24 mouse cellular contexts compared by ENCODE assay signal in genomic region chr10:80925472-80925871, GRCm38 (mm10). TPM values are rescaled to one million over a fixed set of nuclear protein-coding genes. Genes with fewer than 3 reads are reported as not detected.
A peak's percentile ranks its signal among the peaks of the same experiment; 100 is the strongest.
DNase-seq lines count a peak whose midpoint lies in the region; ATAC-seq lines count a peak whose summit lies in the region.
"Had no signal": no experiment of that assay in that cellular context is flagged by ENCODE, and none has a peak within 500 bp of the region (broad histone marks: within the 10 kb centered on the region; RNA-seq: fewer than 3 reads in every experiment).

No protein-coding gene starts in this region.

- ATAC-seq in granulocyte monocyte progenitor cell, adult 5-6 weeks (replicated peaks; ENCODE audit: poor library complexity, severe bottlenecking): no peak
- ATAC-seq: activated CD4-positive, CD25-positive, alpha-beta regulatory T cell, adult 4 months; forebrain, embryonic 14.5 days; forebrain, postnatal 0 days; hindbrain, embryonic 16.5 days; intestine, embryonic 15.5 days; Patski had no signal

- DNase-seq in cerebellum, adult 8-10 months: peak; percentile 21
- no peak for DNase-seq in cerebellum, postnatal 14 days
- peak; percentile 24 for DNase-seq in retina, postnatal 1 day
- no peak for DNase-seq in retina, embryonic 14.5 days (ENCODE audit: low spot score)
- peak; percentile 79 for DNase-seq in R1 (ENCODE audit: low read depth, low spot score)
- DNase-seq in urinary bladder, postnatal 14 days (ENCODE audit: low spot score): no peak
- DNase-seq: adrenal gland, adult 8-10 months; adrenal gland, postnatal 25 days; B cell, adult 2 months; cerebellum, adult 2 months; forebrain, postnatal 0 days; gastrocnemius, adult 2 months; gastrocnemius, postnatal 14 days; heart, adult 18-20 months; heart, postnatal 10 days; heart, postnatal 36 days; kidney, adult 11 months had no signal

RNA-seq across cellular contexts. Expression of gene Gadd45b, which starts 4.4 kb away (rescaled TPM):
- 20.1 and 21.5 TPM in 2 replicates for total RNA-seq in granulocyte monocyte progenitor cell, adult 5-6 weeks (2014; fragmentation: Nextera tagmentation)
- 25.6 and 27.6 TPM in 2 replicates for total RNA-seq in granulocyte monocyte progenitor cell, adult 5-6 weeks (2017)

RNA-seq across cellular contexts. Expression of gene Lmnb2, which starts 7.4 kb away (rescaled TPM):
- 24.9 and 35.1 TPM in 2 replicates for total RNA-seq in granulocyte monocyte progenitor cell, adult 5-6 weeks (2014; fragmentation: Nextera tagmentation)
- 56.2 and 62.8 TPM in 2 replicates for total RNA-seq in granulocyte monocyte progenitor cell, adult 5-6 weeks (2017)

RNA-seq across cellular contexts. Expression of gene Timm13, which starts 24.7 kb away (rescaled TPM):
- total RNA-seq in granulocyte monocyte progenitor cell, adult 5-6 weeks (2014; fragmentation: Nextera tagmentation): 145 and 158 TPM in 2 replicates
- total RNA-seq in granulocyte monocyte progenitor cell, adult 5-6 weeks (2017): 38.2 and 50.4 TPM in 2 replicates

RNA-seq across cellular contexts. Expression of gene Tmprss9, which starts 53.8 kb away (rescaled TPM):
- total RNA-seq in granulocyte monocyte progenitor cell, adult 5-6 weeks (2014; fragmentation: Nextera tagmentation): not detected in 2 replicates
- total RNA-seq in granulocyte monocyte progenitor cell, adult 5-6 weeks (2017): not detected in 2 replicates
- total RNA-seq: adrenal gland, postnatal 25 days; common myeloid progenitor, adult 5-6 weeks; heart, adult 18-20 months; heart, postnatal 10 days; heart, postnatal 36 days had no signal

Comparison
In these comparisons a context has a peak if more than half of its experiments do, and no peak if none do; other contexts are left out.
1. DNase-seq: peak in cerebellum, adult 8-10 months (single experiment), retina, postnatal 1 day (single experiment) and R1 (single experiment); none in cerebellum, postnatal 14 days (0 of 2), retina, embryonic 14.5 days (single experiment) and urinary bladder, postnatal 14 days (single experiment).